Mouse (Mus musculus): ENCODE measurements around the gene Lyrm1. TPM values are rescaled to one million over a fixed set of nuclear protein-coding genes. Genes with fewer than 3 reads are reported as not detected.

Lyrm1 gene
- total and polyA plus RNA-seq, 2 experiments from 2014 or later: 7.8 to 21.9 TPM

GRCm38 (mm10) chr7:119977574-119977973 lies 81.9 kb downstream of the Lyrm1 start:
- TF ChIP-seq CTCF (IDR thresholded peaks at IDR 0.05; ENCODE audit: low read depth): no peak
- no peak overlapping the region for H3K4me2 ChIP-seq (ENCODE audit: low read depth, low read length)
- no peaks in the 10 kb centered on the region for H3K27me3 ChIP-seq (ENCODE audit: insufficient read depth, low read length)
- no peak overlapping the region for H3K9ac ChIP-seq (replicated peaks; ENCODE audit: low read length)
- DNase-seq (ENCODE audit: low spot score) (no peak), ATAC-seq (no peak)
- H3K27ac ChIP-seq: no peak overlapping the region
- 92% methylated on average over 7 of the region's 7 CpGs for WGBS
- no peak overlapping the region for H3K4me3 ChIP-seq (ENCODE audit: low read length)
- no peaks in the 10 kb centered on the region for H3K4me1 ChIP-seq (ENCODE audit: insufficient read depth, low read length)
- H3K9me3 ChIP-seq (ENCODE audit: low read length): no peaks in the 10 kb centered on the region
- H3K36me3 ChIP-seq (ENCODE audit: insufficient read depth, low read length): no peaks in the 10 kb centered on the region

DNA sequence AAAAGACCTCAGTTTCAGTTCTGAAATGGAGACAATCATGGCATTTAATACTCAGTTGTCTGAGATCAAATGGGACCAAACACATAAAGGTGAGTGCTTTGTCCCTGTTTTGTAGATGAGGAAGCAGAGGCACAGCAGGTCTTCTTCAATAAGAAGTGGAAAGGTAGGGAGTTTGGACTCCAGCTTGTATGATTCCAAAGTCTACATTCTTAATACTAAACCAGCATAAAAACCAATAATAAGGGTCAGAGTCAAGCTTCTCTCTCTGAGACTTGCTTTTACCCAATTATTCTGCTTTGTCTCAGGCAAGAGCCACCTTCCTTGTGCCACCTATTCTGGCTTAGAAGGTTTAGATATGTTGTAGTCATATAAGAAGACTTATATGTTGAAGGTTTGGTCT lies 82.9 kb downstream of the Lyrm1 start:
- Histone ChIP-seq H3K4me1 (ENCODE audit: insufficient read depth, low read length) (no peaks in the 10 kb centered on the region), H3K27ac (no peak overlapping the region), H3K9ac (replicated peaks; ENCODE audit: low read length) (no peak overlapping the region), H3K9me3 (ENCODE audit: low read length) (no peaks in the 10 kb centered on the region), H3K36me3 (ENCODE audit: insufficient read depth, low read length) (no peaks in the 10 kb centered on the region), H3K4me2 (ENCODE audit: low read depth, low read length) (no peak overlapping the region), H3K4me3 (ENCODE audit: low read length) (no peak overlapping the region), H3K27me3 (ENCODE audit: insufficient read depth, low read length) (no peaks in the 10 kb centered on the region)
- DNase-seq (ENCODE audit: low spot score) (no peak), ATAC-seq (no peak)
- no peak for TF ChIP-seq CTCF (IDR thresholded peaks at IDR 0.05; ENCODE audit: low read depth)

GRCm38 (mm10) chr7:119980170-119980569 lies 84.5 kb downstream of the Lyrm1 start:
- no peaks in the 10 kb centered on the region for H3K4me1 ChIP-seq (ENCODE audit: insufficient read depth, low read length)
- H3K27me3 ChIP-seq (ENCODE audit: insufficient read depth, low read length): no peaks in the 10 kb centered on the region
- H3K4me2 ChIP-seq (ENCODE audit: low read depth, low read length): no peak overlapping the region
- H3K9ac ChIP-seq (replicated peaks; ENCODE audit: low read length): no peak overlapping the region
- TF ChIP-seq CTCF (IDR thresholded peaks at IDR 0.05; ENCODE audit: low read depth): no peak
- no peak overlapping the region for H3K4me3 ChIP-seq (ENCODE audit: low read length)
- WGBS: 72% methylated on average over 3 of the region's 3 CpGs
- H3K36me3 ChIP-seq (ENCODE audit: insufficient read depth, low read length): no peaks in the 10 kb centered on the region
- no peak overlapping the region for H3K27ac ChIP-seq
- no peak for ATAC-seq
- no peaks in the 10 kb centered on the region for H3K9me3 ChIP-seq (ENCODE audit: low read length)
- DNase-seq (ENCODE audit: low spot score): no peak

- Histone ChIP-seq H3K36me3 (ENCODE audit: insufficient read depth, low read length) (no peaks in the 10 kb centered on the region), H3K27me3 (ENCODE audit: insufficient read depth, low read length) (no peaks in the 10 kb centered on the region), H3K27ac (no peak overlapping the region), H3K4me1 (ENCODE audit: insufficient read depth, low read length) (no peaks in the 10 kb centered on the region), H3K9ac (replicated peaks; ENCODE audit: low read length) (no peak overlapping the region), H3K4me3 (ENCODE audit: low read length) (no peak overlapping the region), H3K4me2 (ENCODE audit: low read depth, low read length) (no peak overlapping the region), H3K9me3 (ENCODE audit: low read length) (no peaks in the 10 kb centered on the region)
- no peak for DNase-seq (ENCODE audit: low spot score)
- no peak for ATAC-seq
- TF ChIP-seq CTCF (IDR thresholded peaks at IDR 0.05; ENCODE audit: low read depth): no peak
- WGBS: 52% methylated on average over 3 of the region's 3 CpGs
Observed at GRCm38 (mm10) chr7:119985279-119985912, 89.7 kb downstream of the Lyrm1 start.

GRCm38 (mm10) chr7:119997066-119997465 lies 101.4 kb downstream of the Lyrm1 start:
- no peak overlapping the region for H3K4me3 ChIP-seq (ENCODE audit: low read length)
- no peak for DNase-seq (ENCODE audit: low spot score)
- H3K9ac ChIP-seq (replicated peaks; ENCODE audit: low read length): no peak overlapping the region
- no peak overlapping the region for H3K4me2 ChIP-seq (ENCODE audit: low read depth, low read length)
- ATAC-seq: no peak
- no peaks in the 10 kb centered on the region for H3K4me1 ChIP-seq (ENCODE audit: insufficient read depth, low read length)
- no peaks in the 10 kb centered on the region for H3K9me3 ChIP-seq (ENCODE audit: low read length)
- no peaks in the 10 kb centered on the region for H3K36me3 ChIP-seq (ENCODE audit: insufficient read depth, low read length)
- no peak for TF ChIP-seq CTCF (IDR thresholded peaks at IDR 0.05; ENCODE audit: low read depth)
- WGBS: 85% methylated on average over 6 of the region's 6 CpGs
- H3K27me3 ChIP-seq (ENCODE audit: insufficient read depth, low read length): no peaks in the 10 kb centered on the region
- no peak overlapping the region for H3K27ac ChIP-seq

Other genes with a start within 250 kb of the Lyrm1 start
- gene Acsm4, start 205.8 kb upstream of the Lyrm1 start, total RNA-seq (2014; rRNA removed): not detected in 2 replicates
- gene Acsm4, start 205.8 kb upstream of the Lyrm1 start, polyA plus RNA-seq (2015; fragmentation: Nextera tagmentation; extraction: Ambion mirVana): not detected in 2 replicates
- 24.4 and 29.0 TPM in 2 replicates for gene Thumpd1, start 175.1 kb upstream of the Lyrm1 start, total RNA-seq (2014; rRNA removed)
- 64.2 and 65.2 TPM in 2 replicates for gene Thumpd1, start 175.1 kb upstream of the Lyrm1 start, polyA plus RNA-seq (2015; fragmentation: Nextera tagmentation; extraction: Ambion mirVana)
- not detected in 2 replicates for gene Acsm3, start 134.9 kb upstream of the Lyrm1 start, total RNA-seq (2014; rRNA removed)
- 0.09 TPM in 1 of 2 replicates, not detected in the other for gene Acsm3, start 134.9 kb upstream of the Lyrm1 start, polyA plus RNA-seq (2015; fragmentation: Nextera tagmentation; extraction: Ambion mirVana)
- 3.9 and 4.4 TPM in 2 replicates for gene Rexo5, start 101.9 kb upstream of the Lyrm1 start, total RNA-seq (2014; rRNA removed)
- gene Rexo5, start 101.9 kb upstream of the Lyrm1 start, polyA plus RNA-seq (2015; fragmentation: Nextera tagmentation; extraction: Ambion mirVana): 6.8 and 7.9 TPM in 2 replicates
- 8.2 and 9.6 TPM in 2 replicates for gene Eri2, start 101.8 kb upstream of the Lyrm1 start, total RNA-seq (2014; rRNA removed)
- gene Eri2, start 101.8 kb upstream of the Lyrm1 start, polyA plus RNA-seq (2015; fragmentation: Nextera tagmentation; extraction: Ambion mirVana): 8.7 and 10.4 TPM in 2 replicates
- 11.5 and 14.7 TPM in 2 replicates for gene Dcun1d3, start 437 bp downstream of the Lyrm1 start, total RNA-seq (2014; rRNA removed)
- 8.5 and 9.2 TPM in 2 replicates for gene Dcun1d3, start 437 bp downstream of the Lyrm1 start, polyA plus RNA-seq (2015; fragmentation: Nextera tagmentation; extraction: Ambion mirVana)
- 0.11 and 0.31 TPM in 2 replicates for gene Dnah3, start 199.4 kb downstream of the Lyrm1 start, total RNA-seq (2014; rRNA removed)
- 0.03 and 0.08 TPM in 2 replicates for gene Dnah3, start 199.4 kb downstream of the Lyrm1 start, polyA plus RNA-seq (2015; fragmentation: Nextera tagmentation; extraction: Ambion mirVana)
- gene Tmem159, start 206.5 kb downstream of the Lyrm1 start, total RNA-seq (2014; rRNA removed): 20.2 and 21.4 TPM in 2 replicates
- gene Tmem159, start 206.5 kb downstream of the Lyrm1 start, polyA plus RNA-seq (2015; fragmentation: Nextera tagmentation; extraction: Ambion mirVana): 23.0 and 26.5 TPM in 2 replicates
- not detected in 2 replicates for gene Zp2, start 249.4 kb downstream of the Lyrm1 start, total RNA-seq (2014; rRNA removed)
- not detected in 2 replicates for gene Zp2, start 249.4 kb downstream of the Lyrm1 start, polyA plus RNA-seq (2015; fragmentation: Nextera tagmentation; extraction: Ambion mirVana)